Mouse (Mus musculus) intestine, postnatal 0 days (tissue): ENCODE measurements around the gene Slc15a4. TPM values are rescaled to one million over a fixed set of nuclear protein-coding genes. Genes with fewer than 3 reads are reported as not detected.

Experiments used
- ATAC-seq: fragments of 200-750 bp; cut with Nextera tagmentation; 2 replicates; pipeline ENCODE4 v1.8.0; 2017; ENCODE audit warnings: mild to moderate bottlenecking, moderate TSS enrichment, moderate library complexity
- H3K27ac ChIP-seq: fragments of 300-500 bp; sonication (generic); 2 replicates; pipeline ENCODE4 v1.5.1; 2014; ENCODE audit warnings: mild to moderate bottlenecking, low read depth, low read length, moderate library complexity
- H3K27me3 ChIP-seq: fragments of 300-500 bp; sonication (generic); replicated peaks from 2 replicates; pipeline ENCODE4 v1.6.1; 2014; ENCODE audit warnings: low read length, mixed read lengths; ENCODE audit not compliant: control insufficient read depth, insufficient read depth
- H3K36me3 ChIP-seq: fragments of 300-500 bp; sonication (generic); 2 replicates; pipeline ENCODE4 v1.6.1; 2014; ENCODE audit warnings: mild to moderate bottlenecking, moderate library complexity; ENCODE audit not compliant: control insufficient read depth, insufficient read depth
- H3K4me1 ChIP-seq: fragments of 300-500 bp; sonication (generic); replicated peaks from 2 replicates; pipeline ENCODE4 v1.6.1; 2014; ENCODE audit warnings: antibody characterized with exemption, low read length, mixed read lengths; ENCODE audit not compliant: control insufficient read depth, insufficient read depth
- H3K4me2 ChIP-seq: fragments of 300-500 bp; sonication (generic); replicated peaks from 2 replicates; pipeline ENCODE4 v1.6.1; 2014; ENCODE audit warnings: low read depth, mild to moderate bottlenecking, moderate library complexity
- H3K4me3 ChIP-seq: fragments of 300-500 bp; sonication (generic); 2 replicates; pipeline ENCODE4 v1.5.1; 2014; ENCODE audit warnings: low read depth, low read length
- H3K9ac ChIP-seq: fragments of 300-500 bp; sonication (generic); 2 replicates; pipeline ENCODE4 v1.6.1; 2014; ENCODE audit warnings: mild to moderate bottlenecking, low read depth, low read length
- H3K9me3 ChIP-seq: fragments of 300-500 bp; sonication (generic); 2 replicates; pipeline ENCODE4 v1.6.1; 2016; ENCODE audit warnings: mixed run types; ENCODE audit not compliant: control insufficient read depth
- CTCF ChIP-seq: sonication (generic); IDR thresholded peaks from 2 replicates; pipeline ENCODE4 v1.5.1; 2016; ENCODE audit warnings: low read depth, mild to moderate bottlenecking, control low read depth, antibody characterized with exemption, moderate library complexity
- WGBS: fragments of 180-500 bp; shearing (Covaris S2); extraction: QIAGEN DNeasy Blood & Tissue Kit; methylation state at CpG from one replicate; pipeline ENCODE4 v1.1.7; 2014; 5-methylcytosine and 5-hydroxymethylcytosine counted together
- polyA plus RNA-seq: library from polyadenylated mRNA; unstranded; fragments of >200 nt; fragmentation: Nextera tagmentation; extraction: Ambion mirVana; gene quantifications from 2 replicates; pipeline ENCODE4 v1.2.1, GENCODE M21; 2015

Slc15a4 gene
- polyA plus RNA-seq, 1 experiment from 2014 or later: 6.9 TPM

DNA sequence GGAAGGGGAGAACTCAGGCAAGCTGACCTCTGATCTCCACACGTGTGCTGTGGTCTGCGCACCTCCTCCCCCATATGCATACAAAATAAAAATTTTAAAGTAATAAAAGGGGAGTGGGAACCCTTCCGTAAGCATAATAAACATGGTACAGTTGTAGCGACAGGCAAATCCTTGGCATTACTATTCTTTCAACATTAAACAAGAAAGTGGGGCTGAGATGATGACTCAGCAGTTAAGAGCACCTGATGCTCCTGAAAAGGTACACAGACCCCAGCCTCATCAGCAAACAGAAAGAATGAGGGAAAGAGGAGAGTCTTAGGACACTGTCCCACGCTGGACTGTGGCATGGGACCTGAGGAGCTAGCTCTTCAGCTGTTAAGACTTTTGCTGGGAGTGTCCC lies 29.7 kb downstream of the Slc15a4 start:
- no peak for ATAC-seq
- Histone ChIP-seq H3K9me3 (no peaks in the 10 kb centered on the region), H3K36me3 (peaks cover 75% of the 10 kb centered on the region), H3K9ac (no peak overlapping the region), H3K27ac (no peak overlapping the region), H3K4me1 (no peaks in the 10 kb centered on the region), H3K4me2 (no peak overlapping the region), H3K4me3 (no peak overlapping the region), H3K27me3 (no peaks in the 10 kb centered on the region)
- 88% methylated on average over 5 of the region's 5 CpGs for WGBS
- TF ChIP-seq CTCF: no peak

DNA sequence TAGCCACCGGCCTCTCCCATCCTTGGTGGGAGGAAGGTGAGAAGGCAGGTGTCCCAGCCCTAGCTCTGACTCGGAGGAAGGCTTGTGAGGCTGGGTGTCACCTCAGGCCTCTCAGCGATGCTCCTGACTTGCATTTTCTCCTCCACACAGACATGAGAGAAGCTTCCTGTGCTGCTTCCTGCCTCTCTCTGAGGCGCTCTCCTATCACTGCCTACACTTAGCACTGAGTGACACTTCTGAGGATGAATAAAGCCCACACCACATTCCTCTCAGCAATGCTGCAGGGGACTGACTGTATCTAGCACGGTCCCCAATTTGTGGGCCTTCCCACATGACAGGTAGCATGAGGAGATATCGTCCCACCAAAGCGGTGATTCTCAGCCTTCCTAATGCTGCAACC lies 35.8 kb downstream of the Slc15a4 start:
- H3K4me2 ChIP-seq: no peak overlapping the region
- TF ChIP-seq CTCF: no peak
- H3K9me3 ChIP-seq: no peaks in the 10 kb centered on the region
- H3K9ac ChIP-seq: no peak overlapping the region
- H3K27ac ChIP-seq: no peak overlapping the region
- H3K36me3 ChIP-seq: peaks cover 81% of the 10 kb centered on the region
- 88% methylated on average over 7 of the region's 7 CpGs for WGBS
- no peak for ATAC-seq
- no peaks in the 10 kb centered on the region for H3K4me1 ChIP-seq
- no peak overlapping the region for H3K4me3 ChIP-seq
- no peaks in the 10 kb centered on the region for H3K27me3 ChIP-seq

DNA sequence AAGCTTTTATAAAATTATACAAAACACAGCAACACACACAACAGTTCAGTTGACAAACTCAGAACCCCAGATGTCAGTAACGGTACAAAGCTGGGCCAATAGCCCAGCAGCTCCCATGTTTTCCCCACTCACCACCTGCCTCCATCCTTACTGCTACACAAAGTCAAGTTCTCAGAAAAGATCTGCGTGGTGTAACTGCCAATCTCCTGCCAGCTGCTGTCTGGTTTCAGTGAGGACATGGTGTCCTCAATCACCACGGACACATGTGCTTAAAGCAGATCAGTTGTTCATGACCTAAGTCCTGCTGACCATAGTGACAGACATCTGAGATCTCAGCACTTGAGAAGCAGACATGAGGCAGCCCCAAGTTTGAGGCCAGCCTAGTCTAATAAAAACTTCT lies 37.0 kb downstream of the Slc15a4 start:
- H3K27ac ChIP-seq: no peak overlapping the region
- no peak overlapping the region for H3K4me2 ChIP-seq
- ATAC-seq: no peak
- no peaks in the 10 kb centered on the region for H3K27me3 ChIP-seq
- H3K9me3 ChIP-seq: no peaks in the 10 kb centered on the region
- WGBS: 94% methylated on average over 3 of the region's 3 CpGs
- no peak for TF ChIP-seq CTCF
- H3K36me3 ChIP-seq: peaks cover 75% of the 10 kb centered on the region
- H3K4me3 ChIP-seq: no peak overlapping the region
- no peak overlapping the region for H3K9ac ChIP-seq
- H3K4me1 ChIP-seq: no peaks in the 10 kb centered on the region

DNA sequence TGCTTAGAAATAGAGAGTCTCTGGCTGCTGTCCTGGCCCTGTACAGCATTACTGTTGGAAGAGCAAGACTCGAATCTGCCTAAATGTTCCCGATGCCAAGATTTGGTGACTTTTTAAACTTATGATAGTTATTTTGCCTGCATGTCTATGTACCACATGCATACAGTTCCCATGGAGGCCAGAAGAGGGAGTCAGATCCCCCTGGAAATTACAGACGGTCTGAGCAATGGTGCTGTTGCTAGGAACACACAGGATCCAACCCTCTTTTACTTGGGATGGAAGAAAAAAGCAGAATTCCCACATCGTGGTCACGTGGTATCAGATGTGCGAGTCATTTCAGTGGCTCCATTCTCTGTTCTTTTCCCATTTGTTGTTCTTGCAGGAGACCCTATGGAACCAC lies 39.8 kb downstream of the Slc15a4 start:
- Histone ChIP-seq H3K36me3 (peaks cover 55% of the 10 kb centered on the region), H3K9ac (no peak overlapping the region), H3K4me1 (no peaks in the 10 kb centered on the region), H3K27ac (no peak overlapping the region), H3K4me3 (no peak overlapping the region), H3K27me3 (no peaks in the 10 kb centered on the region), H3K4me2 (no peak overlapping the region), H3K9me3 (no peaks in the 10 kb centered on the region)
- ATAC-seq: no peak
- peak; percentile 70 for TF ChIP-seq CTCF
- 79% methylated on average over 6 of the region's 6 CpGs for WGBS

DNA sequence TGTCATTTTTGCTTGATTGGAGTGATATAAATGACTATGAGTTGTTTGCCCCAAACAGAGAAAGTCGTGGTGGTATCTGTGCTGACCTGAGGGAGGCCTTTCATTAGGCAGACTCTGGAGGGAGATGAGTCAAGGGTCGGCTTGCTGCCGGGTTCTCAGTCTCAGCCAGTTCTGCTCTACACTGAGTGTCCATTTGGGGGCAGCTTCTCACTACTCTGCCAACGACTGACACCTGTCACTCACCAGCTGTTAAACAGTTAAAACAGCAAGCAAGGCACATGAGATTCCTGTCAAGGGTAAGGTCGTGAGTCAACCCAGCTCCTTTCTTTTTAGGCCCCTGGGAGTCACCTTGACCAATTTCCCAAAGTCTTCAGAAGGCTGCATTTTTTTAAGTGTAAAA lies 40.3 kb downstream of the Slc15a4 start:
- no peak overlapping the region for H3K4me3 ChIP-seq
- no peak for TF ChIP-seq CTCF
- WGBS: 68% methylated on average over 5 of the region's 5 CpGs

DNA sequence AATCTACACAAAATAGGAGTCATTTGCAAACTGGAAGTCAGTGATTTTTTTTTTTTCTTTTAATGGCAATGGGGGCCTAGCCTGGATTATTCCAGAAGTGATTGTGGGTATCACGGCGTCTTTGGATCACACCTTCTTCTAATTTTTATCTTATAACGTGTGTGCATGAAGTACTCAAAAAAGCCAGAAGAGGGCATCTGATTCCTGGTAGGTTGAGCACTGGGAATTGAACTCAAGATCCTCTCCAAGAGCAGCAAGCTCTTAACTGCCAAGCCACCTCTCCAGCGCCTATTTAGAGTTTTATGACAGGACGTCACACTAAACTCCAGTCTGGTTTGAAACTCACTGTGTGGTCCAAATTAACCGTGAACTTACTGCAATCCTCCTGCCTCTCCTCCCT lies 44.8 kb downstream of the Slc15a4 start:
- Histone ChIP-seq H3K27ac (no peak overlapping the region), H3K4me2 (no peak overlapping the region), H3K9ac (no peak overlapping the region), H3K27me3 (no peaks in the 10 kb centered on the region), H3K36me3 (peaks cover 9% of the 10 kb centered on the region; the same call in 1 of the 2 replicates), H3K9me3 (no peaks in the 10 kb centered on the region), H3K4me1 (no peaks in the 10 kb centered on the region), H3K4me3 (no peak overlapping the region)
- 70% methylated on average over 6 of the region's 6 CpGs for WGBS
- peak; percentile 35 for TF ChIP-seq CTCF
- no peak for ATAC-seq

More for the DNA sequence above, 40.3 kb downstream of the Slc15a4 start:
- no peak overlapping the region for H3K27ac ChIP-seq
- H3K36me3 ChIP-seq: peaks cover 52% of the 10 kb centered on the region
- no peak overlapping the region for H3K9ac ChIP-seq
- no peaks in the 10 kb centered on the region for H3K4me1 ChIP-seq
- no peak overlapping the region for H3K4me2 ChIP-seq
- no peaks in the 10 kb centered on the region for H3K27me3 ChIP-seq
- no peaks in the 10 kb centered on the region for H3K9me3 ChIP-seq
- ATAC-seq: no peak

DNA sequence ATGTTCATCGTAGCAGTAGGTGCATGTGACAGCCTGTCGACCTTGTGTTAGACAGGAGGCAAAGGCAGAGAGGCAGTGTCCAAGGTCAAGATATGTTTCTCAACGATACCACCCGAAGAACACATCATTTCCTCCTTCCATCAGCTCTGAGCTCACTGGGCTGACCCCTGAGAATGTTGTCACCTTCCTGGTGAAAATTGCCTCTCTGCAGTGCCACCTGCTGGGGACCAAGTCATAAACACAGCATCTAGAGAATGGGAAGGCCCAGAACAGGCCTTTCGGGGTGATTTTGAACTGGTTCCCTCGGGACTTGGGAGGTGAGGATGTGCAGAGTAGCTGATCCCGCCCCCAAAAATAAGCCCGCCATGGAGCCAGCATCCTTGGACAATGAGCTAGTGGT lies 49.0 kb downstream of the Slc15a4 start:
- peak; percentile 45 for TF ChIP-seq CTCF
- Histone ChIP-seq H3K9ac (no peak overlapping the region), H3K36me3 (no peaks in the 10 kb centered on the region), H3K27ac (no peak overlapping the region), H3K4me1 (no peaks in the 10 kb centered on the region), H3K4me3 (no peak overlapping the region), H3K27me3 (no peaks in the 10 kb centered on the region), H3K9me3 (no peaks in the 10 kb centered on the region), H3K4me2 (no peak overlapping the region)
- 78% methylated on average over 8 of the region's 8 CpGs for WGBS
- ATAC-seq: no peak
